Mouse (Mus musculus) bone marrow macrophage, adult 2 months (primary cell): ENCODE data around the gene Gng4.

Source experiments
- CTCF ChIP-seq: IDR thresholded peaks from 2 replicates; pipeline ENCODE4 v1.5.1; 2012; ENCODE audit warnings: low read depth, mild to moderate bottlenecking, low read length, moderate library complexity
- POLR2A ChIP-seq: IDR thresholded peaks from 2 replicates; pipeline ENCODE4 v1.6.1; 2012; ENCODE audit warnings: mild to moderate bottlenecking, low read depth, low read length, borderline replicate concordance

DNA sequence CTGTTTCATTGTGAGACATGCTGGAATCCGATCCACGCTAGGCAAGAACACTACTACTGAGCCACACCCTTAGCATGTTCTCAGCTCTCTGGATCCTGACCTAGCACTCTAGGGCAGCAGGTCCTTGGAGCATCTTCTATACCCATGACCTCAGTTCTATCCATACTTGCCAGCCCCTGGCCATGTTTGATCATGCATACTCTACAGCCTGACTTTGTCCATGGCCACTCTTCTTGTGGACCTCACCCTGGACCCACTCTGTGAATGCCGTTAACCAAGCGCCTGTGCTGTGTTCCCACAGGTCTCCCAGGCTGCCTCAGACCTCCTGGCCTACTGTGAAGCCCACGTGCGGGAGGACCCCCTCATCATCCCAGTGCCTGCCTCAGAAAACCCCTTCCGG lies 41.1 kb downstream of the Gng4 start:
- TF ChIP-seq POLR2A: no peak
- TF ChIP-seq CTCF: no peak
